Mouse (Mus musculus): Measurements from ENCODE around the gene Actn1.

DNA sequence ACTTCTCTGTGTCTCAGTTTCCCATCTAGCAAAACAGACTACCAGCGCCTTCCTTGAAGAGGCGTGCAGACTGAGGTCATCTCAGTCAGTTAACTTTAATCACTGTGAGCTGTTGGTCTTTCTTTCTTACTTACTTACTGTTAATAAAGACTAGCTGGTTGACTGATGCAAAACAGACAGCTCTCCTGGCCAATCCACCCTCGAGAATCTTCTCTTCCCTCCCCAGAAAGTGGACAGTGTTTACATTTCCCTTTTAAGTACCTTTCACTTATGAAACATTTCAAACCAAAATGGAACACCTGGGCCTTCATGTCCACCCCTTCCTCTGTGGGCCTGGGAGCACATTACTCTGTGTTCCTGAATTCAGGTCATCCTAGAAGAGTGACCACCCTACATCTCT is 8.6 kb downstream of the Actn1 start:
- TF ChIP-seq CTCF (IDR thresholded peaks at IDR 0.05; ENCODE audit: insufficient read depth, low read length) (no peak), POLR2A (IDR thresholded peaks at IDR 0.05; ENCODE audit: borderline replicate concordance, extremely low read depth, low read depth, low read length) (no peak)

All from lung, adult 2 months (tissue).